Mouse (Mus musculus) adrenal gland, adult 18-20 months (tissue): ENCODE measurements around the gene Capzb. TPM values are rescaled to one million over a fixed set of nuclear protein-coding genes. Genes with fewer than 3 reads are reported as not detected.

Experiments used
- microRNA-seq, 2 experiments: library from miRNA; unstranded; fragments of <30 nt; microRNA quantifications; one replicate each; pipeline ENCODE4 v1.2.0; 2021; ENCODE audit warnings: borderline number of aligned reads in 2 of 2
- total RNA-seq, 2 experiments: library from RNA; stranded (reverse); gene quantifications; 1 replicate in 1 of 2; 2 replicates in 1 of 2; pipeline ENCODE4 v1.2.3; 2021

Gene Capzb
- total RNA-seq, 2 experiments from 2014 or later = 351 to 362 TPM

Small RNA genes lying within 50 kb of the gene (microRNA-seq; reads per million reads assigned to microRNA genes)
- gene Gm24245 = 0 reads per million in 2 experiments
- gene Gm25732 = 1.2 to 1.4 reads per million in 2 experiments

Other genes with a start within 250 kb of the Capzb start
- not detected for gene Rnf186, start 225.8 kb upstream of the Capzb start, total RNA-seq
- gene Tmco4, start 220.0 kb upstream of the Capzb start, total RNA-seq = 10 to 100 TPM; 15.1 to 19.0 TPM
- gene Htr6, start 117.3 kb upstream of the Capzb start, total RNA-seq = under 1 TPM; 0.23 to 0.42 TPM
- gene Nbl1, start 99.9 kb upstream of the Capzb start, total RNA-seq = 10 to 100 TPM; 47.8 to 57.5 TPM
- 100 to 1,000 TPM; 380 to 443 TPM for gene Minos1, start 61.8 kb upstream of the Capzb start, total RNA-seq
- gene Pqlc2, start 117.8 kb downstream of the Capzb start, total RNA-seq = 1 to 10 TPM; 8.8 to 9.2 TPM
- gene Akr7a5, start 117.8 kb downstream of the Capzb start, total RNA-seq = 10 to 100 TPM; 59.3 to 71.3 TPM
- gene Mrto4, start 159.7 kb downstream of the Capzb start, total RNA-seq = 10 to 100 TPM; 58.8 to 60.6 TPM
- gene Emc1, start 159.7 kb downstream of the Capzb start, total RNA-seq = 10 to 100 TPM; 57.2 to 57.5 TPM
- gene Ubr4, start 159.7 kb downstream of the Capzb start, total RNA-seq = 100 to 1,000 TPM; 137 to 144 TPM